Mouse (Mus musculus): ENCODE results near the gene Sntg2.

DNA sequence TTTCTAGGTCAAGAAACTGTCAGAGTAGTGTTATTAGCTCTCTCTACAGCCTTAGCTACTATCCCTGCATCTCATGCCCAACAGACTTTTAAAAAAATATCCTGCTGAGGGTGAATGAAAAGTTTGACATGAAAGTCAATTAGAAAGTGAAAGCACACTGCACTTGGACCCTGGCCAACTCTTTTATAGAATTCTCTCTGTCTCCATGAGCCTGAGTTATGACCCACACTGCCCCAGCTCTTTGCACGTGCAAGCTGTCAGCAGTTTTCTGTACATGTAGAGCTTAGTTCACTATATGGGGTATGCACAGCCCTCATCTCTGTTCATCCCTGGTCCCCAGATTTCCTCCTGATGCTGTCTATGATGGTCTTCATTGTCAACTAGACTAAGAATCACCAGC lies 28.4 kb downstream of the Sntg2 start:
- TF ChIP-seq CTCF (IDR thresholded peaks at IDR 0.05; ENCODE audit: control insufficient read depth, insufficient read depth, low read length) (no peak), POLR2A (IDR thresholded peaks at IDR 0.05; ENCODE audit: borderline replicate concordance, control insufficient read depth, low read depth, low read length) (no peak)
